Mouse (Mus musculus) testis, adult 2 months (tissue): ENCODE results near the gene Tbxas1. TPM values are rescaled to one million over a fixed set of nuclear protein-coding genes. Genes with fewer than 3 reads are reported as not detected.

ENCODE experiments used
- H3K27ac ChIP-seq: fragments of 200-500 bp; 2 replicates; pipeline ENCODE4 v1.5.1; 2012; ENCODE audit warnings: low read depth, low read length; ENCODE audit not compliant: control insufficient read depth, insufficient read depth
- H3K27me3 ChIP-seq: fragments of 200-500 bp; 2 replicates; pipeline ENCODE4 v1.6.1; 2012; ENCODE audit warnings: mild to moderate bottlenecking, low read length, moderate library complexity; ENCODE audit not compliant: control insufficient read depth, insufficient read depth
- H3K36me3 ChIP-seq: fragments of 200-500 bp; 2 replicates; pipeline ENCODE4 v1.6.1; 2012; ENCODE audit warnings: mild to moderate bottlenecking, low read length; ENCODE audit not compliant: control insufficient read depth, insufficient read depth
- H3K4me1 ChIP-seq: fragments of 200-500 bp; 2 replicates; pipeline ENCODE4 v1.6.1; 2012; ENCODE audit warnings: low read length; ENCODE audit not compliant: control insufficient read depth, insufficient read depth
- H3K4me3 ChIP-seq: fragments of 200-500 bp; 2 replicates; pipeline ENCODE4 v1.5.1; 2012; ENCODE audit warnings: low read depth, mild to moderate bottlenecking, low read length, moderate library complexity, mixed read lengths; ENCODE audit not compliant: control insufficient read depth
- CTCF ChIP-seq: fragments of 200-500 bp; IDR thresholded peaks from 2 replicates; pipeline ENCODE4 v1.5.1; 2012; ENCODE audit warnings: low read depth, mild to moderate bottlenecking, inconsistent platforms, low read length, moderate library complexity; ENCODE audit not compliant: control insufficient read depth, insufficient read depth, insufficient replicate concordance
- POLR2A ChIP-seq: fragments of 200-500 bp; IDR thresholded peaks from 2 replicates; pipeline ENCODE4 v1.6.1; 2012; ENCODE audit warnings: low read depth, mild to moderate bottlenecking, inconsistent platforms, low read length, moderate library complexity; ENCODE audit not compliant: control insufficient read depth
- polyA plus RNA-seq: library from polyadenylated mRNA; depleted of rRNA; stranded (reverse); fragments of >200 nt; gene quantifications from 2 replicates; pipeline ENCODE4 v1.2.3, GENCODE M21; 2012

Tbxas1 gene
- polyA plus RNA-seq, 1 experiment = 0.16 TPM

DNA sequence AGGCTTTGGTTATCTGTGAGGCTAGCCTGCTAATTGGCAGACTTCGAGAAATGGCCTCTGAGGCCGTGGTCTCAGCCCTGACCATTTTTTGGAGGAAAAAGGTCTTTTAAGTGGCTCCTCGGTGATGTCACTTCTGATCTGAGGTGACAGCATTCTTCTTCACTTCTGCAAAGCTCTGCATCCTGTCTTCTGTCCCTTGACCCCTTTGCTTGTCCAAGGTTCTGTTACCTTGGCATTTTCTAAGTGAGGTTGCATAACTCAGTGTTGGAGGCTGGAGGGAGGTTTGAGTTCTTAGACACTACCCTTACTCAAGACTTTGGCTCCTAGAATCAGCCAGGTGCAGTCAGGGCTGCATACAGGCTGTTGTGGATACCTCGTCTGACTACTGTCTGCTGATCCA is 63.9 kb downstream of the Tbxas1 start:
- Histone ChIP-seq H3K27ac (no peak overlapping the region), H3K36me3 (no peaks in the 10 kb centered on the region), H3K27me3 (no peaks in the 10 kb centered on the region), H3K4me3 (no peak overlapping the region), H3K4me1 (no peaks in the 10 kb centered on the region)
- TF ChIP-seq CTCF (no peak), POLR2A (no peak)

DNA sequence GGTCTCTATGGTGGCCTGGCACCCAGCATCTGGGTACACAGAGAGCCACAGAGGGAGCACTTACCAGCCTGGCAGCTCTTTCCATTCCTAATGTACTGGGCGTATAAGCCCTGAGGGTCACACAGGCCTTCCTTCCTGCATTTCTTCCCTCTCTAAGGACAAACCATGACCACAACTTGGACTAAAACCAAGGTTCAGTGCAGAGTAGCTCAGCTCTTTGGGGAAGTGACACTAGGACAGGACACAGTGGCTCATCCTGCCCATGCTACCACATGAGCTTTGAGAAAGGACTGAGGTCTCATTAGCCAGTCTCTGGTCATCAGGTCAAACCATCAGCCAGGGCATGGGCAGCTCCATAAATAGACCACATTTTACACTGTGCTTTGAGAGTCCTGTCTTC is 65.8 kb downstream of the Tbxas1 start:
- TF ChIP-seq CTCF = no peak
- TF ChIP-seq POLR2A = no peak
- no peak overlapping the region for H3K4me3 ChIP-seq
- no peak overlapping the region for H3K27ac ChIP-seq
- H3K4me1 ChIP-seq = no peaks in the 10 kb centered on the region
- H3K27me3 ChIP-seq = no peaks in the 10 kb centered on the region
- no peaks in the 10 kb centered on the region for H3K36me3 ChIP-seq

DNA sequence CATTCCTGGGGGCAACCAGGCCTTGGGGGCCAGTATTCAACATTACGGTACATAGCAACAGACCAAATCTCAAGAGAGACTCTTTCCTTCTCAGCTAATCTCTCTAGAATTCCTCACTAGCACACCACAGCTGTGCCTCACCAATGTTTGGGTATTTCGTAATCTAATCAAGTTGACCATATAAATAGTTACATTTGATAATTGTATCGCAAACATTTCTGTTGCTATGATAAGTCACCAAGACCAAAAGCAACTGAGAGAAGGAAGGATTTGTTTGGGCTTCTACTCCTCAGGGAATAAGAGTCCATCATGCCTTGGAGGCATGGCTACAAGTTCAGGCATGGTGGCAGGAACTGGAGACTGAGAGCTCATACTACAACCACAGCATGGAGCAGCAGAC is 67.6 kb downstream of the Tbxas1 start:
- TF ChIP-seq POLR2A (no peak), CTCF (no peak)
- no peaks in the 10 kb centered on the region for H3K36me3 ChIP-seq
- H3K27ac ChIP-seq = no peak overlapping the region
- H3K4me1 ChIP-seq = no peaks in the 10 kb centered on the region
- no peaks in the 10 kb centered on the region for H3K27me3 ChIP-seq
- H3K4me3 ChIP-seq = no peak overlapping the region

DNA sequence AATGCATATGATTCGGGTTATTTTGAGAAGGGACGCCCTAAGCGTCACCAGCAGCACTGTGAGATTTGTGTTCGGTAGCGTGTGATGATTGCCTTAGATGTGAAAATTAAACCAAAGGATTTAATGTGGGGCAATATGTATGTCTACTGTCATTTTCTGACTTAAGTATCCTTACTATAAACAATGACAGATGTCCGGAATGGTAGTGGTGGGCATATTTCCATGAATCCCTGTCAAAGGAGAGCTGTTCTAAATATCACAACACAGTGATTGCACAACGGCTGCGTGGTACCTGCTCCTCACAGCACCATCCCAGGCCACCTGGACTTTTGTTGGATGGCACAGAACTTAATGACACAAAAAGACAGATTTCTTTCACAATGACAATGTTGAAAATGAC is 69.2 kb downstream of the Tbxas1 start:
- Histone ChIP-seq H3K4me3 (no peak overlapping the region), H3K27ac (no peak overlapping the region), H3K27me3 (no peaks in the 10 kb centered on the region), H3K36me3 (no peaks in the 10 kb centered on the region), H3K4me1 (no peaks in the 10 kb centered on the region)
- TF ChIP-seq POLR2A = no peak
- TF ChIP-seq CTCF = no peak

DNA sequence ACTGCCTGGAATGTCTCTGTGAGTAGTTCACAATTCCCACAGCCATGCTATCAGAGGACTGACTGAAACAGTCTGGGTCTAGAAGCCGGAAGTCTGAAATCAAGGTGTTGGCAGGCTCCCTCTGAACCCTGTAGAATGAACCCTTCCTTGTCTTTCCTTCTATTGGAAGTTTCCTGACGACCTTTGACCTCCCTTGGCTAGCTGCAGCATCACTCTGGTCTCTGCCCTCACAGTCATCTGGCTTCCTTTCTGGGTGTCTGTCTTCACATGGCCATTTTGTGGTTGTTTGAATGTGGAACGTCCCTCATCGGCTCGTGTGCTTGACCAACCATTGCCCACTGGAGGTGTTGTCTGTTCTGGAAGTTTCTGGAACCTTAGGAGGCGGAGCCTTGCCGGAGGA is 69.6 kb downstream of the Tbxas1 start:
- Histone ChIP-seq H3K36me3 (no peaks in the 10 kb centered on the region), H3K27me3 (no peaks in the 10 kb centered on the region), H3K4me1 (no peaks in the 10 kb centered on the region), H3K27ac (no peak overlapping the region), H3K4me3 (no peak overlapping the region)
- TF ChIP-seq POLR2A (no peak), CTCF (no peak)

DNA sequence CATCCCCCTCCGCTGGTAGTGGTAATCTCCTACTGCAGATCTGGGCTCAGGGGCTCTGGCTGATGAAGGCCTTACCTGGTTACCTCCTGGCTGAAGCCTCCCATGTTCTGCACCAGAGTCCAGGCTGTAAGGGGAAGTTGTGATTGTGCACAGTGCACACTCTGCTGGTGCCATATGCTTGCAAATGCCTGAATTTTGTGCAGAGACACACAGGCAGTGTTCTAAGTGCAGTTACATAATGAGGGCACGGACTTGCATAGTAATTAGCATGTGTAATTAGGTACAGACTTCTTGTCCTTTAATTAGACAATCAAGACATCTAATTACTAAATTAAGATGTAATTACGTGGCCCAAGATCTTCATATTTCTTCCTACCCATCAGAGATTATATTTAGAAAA is 70.5 kb downstream of the Tbxas1 start:
- Histone ChIP-seq H3K27ac (no peak overlapping the region), H3K4me1 (no peaks in the 10 kb centered on the region), H3K4me3 (no peak overlapping the region), H3K27me3 (no peaks in the 10 kb centered on the region), H3K36me3 (no peaks in the 10 kb centered on the region)
- TF ChIP-seq CTCF (no peak), POLR2A (no peak)

DNA sequence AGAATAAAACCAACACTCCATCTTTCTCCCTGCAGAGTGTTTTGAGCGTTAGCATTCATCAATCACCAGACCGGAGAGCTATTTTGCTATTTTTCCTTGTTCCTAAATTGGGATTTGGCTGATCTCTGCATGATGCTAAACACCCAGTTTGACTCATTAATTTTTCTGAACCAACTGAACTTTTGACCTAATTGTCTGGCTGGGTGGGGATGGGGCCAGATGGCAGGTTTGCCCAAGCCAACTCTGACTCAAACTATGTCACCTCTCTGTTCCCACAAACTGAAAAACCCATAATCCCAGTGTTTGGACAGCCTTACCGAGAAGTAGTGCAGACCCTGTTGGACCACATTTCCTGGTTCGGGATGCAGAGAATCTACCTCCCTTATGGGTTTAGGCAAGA is 72.1 kb downstream of the Tbxas1 start:
- Histone ChIP-seq H3K27ac (no peak overlapping the region), H3K4me1 (no peaks in the 10 kb centered on the region), H3K36me3 (no peaks in the 10 kb centered on the region), H3K4me3 (no peak overlapping the region), H3K27me3 (no peaks in the 10 kb centered on the region)
- TF ChIP-seq CTCF = no peak
- TF ChIP-seq POLR2A = no peak

DNA sequence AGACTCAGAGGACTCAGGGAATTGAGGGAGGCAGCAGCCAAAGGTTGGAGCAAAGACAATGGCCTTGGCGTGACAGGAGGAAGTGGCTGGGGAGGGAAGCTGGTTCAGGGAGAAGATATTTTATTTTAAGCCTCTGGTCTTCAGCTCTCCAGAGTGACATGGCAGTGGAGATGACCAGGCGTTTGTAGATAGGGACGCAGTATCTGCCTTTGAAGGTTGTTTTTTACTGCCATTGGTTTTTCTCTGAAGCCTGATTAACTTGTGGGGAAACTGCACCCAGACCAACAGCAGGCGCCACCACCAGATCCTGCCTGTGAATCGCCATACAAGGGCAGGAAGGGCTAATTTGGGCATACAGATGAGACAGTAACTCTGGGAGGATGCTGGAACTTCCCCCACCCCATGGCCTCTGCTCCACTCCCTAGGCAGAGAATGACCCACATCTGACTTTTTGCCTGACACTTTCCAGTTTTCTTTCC is 74.5 kb downstream of the Tbxas1 start:
- TF ChIP-seq CTCF (no peak), POLR2A (no peak)
- Histone ChIP-seq H3K27ac (no peak overlapping the region), H3K27me3 (no peaks in the 10 kb centered on the region), H3K4me1 (no peaks in the 10 kb centered on the region; the same call in 1 of the 2 replicates), H3K36me3 (no peaks in the 10 kb centered on the region), H3K4me3 (no peak overlapping the region)
